Mouse (Mus musculus): Measurements from ENCODE around the gene C2cd2.

- TF ChIP-seq POLR2A (IDR thresholded peaks at IDR 0.05; ENCODE audit: low read depth, low read length) (no peak), CTCF (IDR thresholded peaks at IDR 0.05; ENCODE audit: extremely low read depth, insufficient read length, insufficient replicate concordance, low read depth, low read length) (no peak)
Observed at GRCm38 (mm10) chr16:97961381-97962150, 832 bp downstream of the C2cd2 start.
